Mouse (Mus musculus) ES-E14 (cell line): ENCODE results near the gene Rcc1.
A peak's percentile ranks its signal among the peaks of the same experiment; 100 is the strongest.

ENCODE experiments used
- HCFC1 ChIP-seq: IDR thresholded peaks from 2 replicates; pipeline ENCODE4 v1.6.1; 2012; ENCODE audit warnings: low read length, inconsistent platforms, borderline replicate concordance; ENCODE audit not compliant: insufficient read depth
- MAFK ChIP-seq: IDR thresholded peaks from 2 replicates; pipeline ENCODE4 v1.6.1; 2014; ENCODE audit warnings: mild to moderate bottlenecking, low read depth, low read length, inconsistent platforms; ENCODE audit not compliant: insufficient read depth
- ZNF384 ChIP-seq: IDR thresholded peaks from 2 replicates; pipeline ENCODE4 v1.6.1; 2012; ENCODE audit warnings: low read depth, low read length, inconsistent platforms

GRCm38 (mm10) chr4:132356170-132356569, 2.8 kb upstream of the Rcc1 start:
- no peak for TF ChIP-seq HCFC1
- 0 out of 2 replicates have a peak, but pooled peaks have one; percentile 54 for TF ChIP-seq ZNF384
- no peak for TF ChIP-seq MAFK
